Mouse (Mus musculus): ENCODE data around the gene Rpl13. TPM values are rescaled to one million over a fixed set of nuclear protein-coding genes. Genes with fewer than 3 reads are reported as not detected.

The Rpl13 gene
- total RNA-seq (2023; ENCODE audit: inconsistent age), result 1,462 to 1,535 TPM (median 1,482 TPM) in 4 replicates

DNA sequence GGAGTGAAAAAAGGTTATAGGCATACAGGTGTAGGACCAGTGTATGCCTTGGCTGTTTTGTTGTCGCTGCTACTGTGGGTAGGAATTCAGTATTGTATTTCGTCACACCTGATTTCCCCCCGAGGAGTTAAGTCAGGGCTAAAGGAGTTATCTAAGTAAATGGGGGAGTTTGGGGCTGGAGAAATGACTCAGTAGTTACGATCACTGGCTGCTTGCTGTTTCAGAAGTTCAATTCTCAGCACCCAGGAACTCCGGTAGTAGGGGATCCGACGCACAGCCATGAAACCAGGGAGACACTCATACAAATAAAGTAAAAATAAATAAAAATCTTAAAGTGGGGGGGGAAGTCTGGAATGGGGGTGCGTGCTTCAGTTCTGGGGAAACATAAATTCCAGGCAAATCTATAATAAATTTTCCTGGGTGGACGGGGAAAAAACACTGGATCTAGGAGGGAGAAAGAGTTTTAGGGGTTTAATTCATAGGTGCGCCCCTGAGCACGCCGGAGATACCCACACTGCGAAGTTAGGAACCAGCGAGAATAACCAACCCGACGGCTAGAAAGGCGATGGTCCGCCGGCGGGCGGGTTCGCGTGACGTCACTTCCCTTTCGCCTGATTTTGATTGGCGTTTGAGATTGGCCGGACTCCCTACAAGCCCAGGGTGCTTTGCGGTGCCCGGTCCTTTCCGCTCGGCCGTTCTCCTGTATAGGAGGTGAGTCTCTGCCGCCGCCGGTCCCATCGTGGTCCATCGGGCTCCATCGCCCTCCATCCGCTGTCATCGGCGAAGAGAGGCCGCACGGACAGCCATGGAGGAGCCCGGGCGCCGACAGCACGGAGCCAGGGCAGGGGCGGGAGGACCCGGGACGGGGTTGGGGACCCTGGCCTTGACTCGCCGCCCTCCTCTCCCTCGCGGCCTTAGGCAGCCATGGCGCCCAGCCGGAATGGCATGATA, at the start of gene Rpl13:
Gene Rpl13 (plus strand): TSS at position 616 of the 951 bp plus-strand sequence.

DNA sequence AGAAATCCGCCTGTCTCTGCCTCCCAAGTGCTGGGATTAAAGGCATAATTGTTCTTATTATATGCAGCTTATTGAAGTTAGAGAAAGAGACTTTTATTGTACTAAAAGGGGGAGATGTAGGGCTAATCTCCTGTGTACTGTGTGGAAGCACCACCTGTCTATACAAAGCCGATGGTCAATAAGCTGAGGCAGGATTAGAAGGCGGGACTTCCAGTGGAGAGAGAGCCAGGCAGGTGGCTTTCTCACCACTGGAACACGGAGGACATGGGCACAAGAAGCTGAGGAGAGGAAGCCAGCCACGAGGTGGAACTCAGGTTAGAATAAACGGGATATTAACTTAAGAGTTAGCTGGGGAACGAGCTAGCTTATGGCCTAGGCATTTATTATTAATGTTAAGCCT, 39.4 kb upstream of the Rpl13 start, which contains the start of gene Spg7:
Gene Spg7 (plus strand): TSS at position 222 of the 400 bp plus-strand sequence.

DNA sequence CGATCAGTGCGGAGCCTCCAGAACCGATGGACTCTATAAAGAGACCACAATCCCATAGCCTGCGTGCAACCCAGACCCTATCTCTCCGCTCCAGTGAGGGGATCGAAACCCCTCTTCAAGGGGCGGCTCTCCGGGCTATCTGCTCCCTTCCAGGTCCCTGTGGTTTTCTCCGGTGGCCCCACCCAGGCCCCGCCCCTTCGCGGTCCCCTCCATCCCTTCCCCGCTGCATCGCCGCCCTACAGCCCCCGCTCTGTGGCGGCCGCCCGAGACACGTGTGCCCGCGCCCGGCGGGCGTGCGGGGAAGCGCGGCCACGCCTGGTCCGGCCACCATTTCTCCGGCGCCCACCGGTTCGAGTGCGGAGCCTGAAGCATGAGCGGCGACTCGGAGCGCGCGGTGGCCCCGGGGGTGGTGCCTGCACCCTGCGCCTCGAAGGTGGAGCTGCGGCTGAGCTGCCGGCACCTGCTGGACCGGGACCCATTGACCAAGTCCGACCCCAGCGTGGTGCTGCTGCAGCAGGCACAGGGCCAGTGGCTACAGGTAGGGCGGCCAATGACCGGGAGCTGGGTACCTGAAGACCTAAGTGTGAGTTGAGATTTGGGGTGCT, 15.1 kb downstream of the Rpl13 start, which contains the start of gene Cpne7:
Gene Cpne7 (plus strand): TSS at position 248 of the 605 bp plus-strand sequence.

Other genes with a start within 250 kb of the Rpl13 start
- 237 to 258 TPM (median 251 TPM) in 4 replicates for gene Ankrd11, start 60.1 kb upstream of the Rpl13 start, total RNA-seq (2023; ENCODE audit: inconsistent age)
- 66.4 to 77.6 TPM (median 72.2 TPM) in 4 replicates for gene Spg7, start 39.4 kb upstream of the Rpl13 start, total RNA-seq (2023; ENCODE audit: inconsistent age)
- not detected in 4 replicates for gene Cpne7, start 15.0 kb downstream of the Rpl13 start, total RNA-seq (2023; ENCODE audit: inconsistent age)
- not detected in 4 replicates for gene Sult5a1, start 56.0 kb downstream of the Rpl13 start, total RNA-seq (2023; ENCODE audit: inconsistent age)
- not detected in 4 replicates for gene Dpep1, start 83.9 kb downstream of the Rpl13 start, total RNA-seq (2023; ENCODE audit: inconsistent age)
- 66.8 to 158 TPM (median 72.6 TPM) in 4 replicates for gene Chmp1a, start 110.4 kb downstream of the Rpl13 start, total RNA-seq (2023; ENCODE audit: inconsistent age)
- gene Spata33, start 110.5 kb downstream of the Rpl13 start, total RNA-seq (2023; ENCODE audit: inconsistent age), result 0.12 to 0.19 TPM in 2 of 4 replicates, not detected in the others
- gene Cdk10, start 122.5 kb downstream of the Rpl13 start, total RNA-seq (2023; ENCODE audit: inconsistent age), result 60.9 to 68.8 TPM (median 67.4 TPM) in 4 replicates
- 13.4 to 14.4 TPM (median 13.8 TPM) in 4 replicates for gene Spata2l, start 133.9 kb downstream of the Rpl13 start, total RNA-seq (2023; ENCODE audit: inconsistent age)
- gene Zfp276, start 151.8 kb downstream of the Rpl13 start, total RNA-seq (2023; ENCODE audit: inconsistent age), result 29.1 to 40.7 TPM (median 32.4 TPM) in 4 replicates
- gene Vps9d1, start 152.0 kb downstream of the Rpl13 start, total RNA-seq (2023; ENCODE audit: inconsistent age), result 37.3 to 41.9 TPM (median 38.8 TPM) in 4 replicates
- gene Fanca, start 216.2 kb downstream of the Rpl13 start, total RNA-seq (2023; ENCODE audit: inconsistent age), result 70.1 to 105 TPM (median 89.3 TPM) in 4 replicates
- not detected in 4 replicates for gene Spire2, start 230.4 kb downstream of the Rpl13 start, total RNA-seq (2023; ENCODE audit: inconsistent age)

Measured in B cell, adult (primary cell).